Mouse (Mus musculus) ES-E14 (cell line): ENCODE data around the gene Scand1. TPM values are rescaled to one million over a fixed set of nuclear protein-coding genes. Genes with fewer than 3 reads are reported as not detected.

Source experiments
- DNase-seq: peaks from one replicate; pipeline ENCODE4 v3.0.0-alpha.2; 2013; ENCODE audit warnings: low read depth, low spot score
- H3K27ac ChIP-seq: 2 replicates; pipeline ENCODE4 v1.5.1; 2012; ENCODE audit warnings: low read depth, mild to moderate bottlenecking, low read length, moderate library complexity, mixed read lengths; ENCODE audit not compliant: poor library complexity, insufficient read depth, severe bottlenecking
- H3K36me3 ChIP-seq: 2 replicates; pipeline ENCODE4 v1.6.1; 2012; ENCODE audit warnings: mild to moderate bottlenecking, low read length, moderate library complexity, mixed read lengths; ENCODE audit not compliant: control insufficient read depth, poor library complexity, insufficient read depth, severe bottlenecking
- H3K4me1 ChIP-seq, 2 experiments: fragments of 150-350 bp in 1 of 2; sonication (generic) in 1 of 2; 2 replicates each; pipeline ENCODE4 v1.6.1; 2012; ENCODE audit warnings: low read length in 2 of 2, mild to moderate bottlenecking in 1 of 2, mixed read lengths in 1 of 2; ENCODE audit not compliant: control insufficient read depth in 2 of 2, insufficient read depth in 2 of 2, poor library complexity in 1 of 2
- H3K4me3 ChIP-seq, 2 experiments: fragments of 150-350 bp in 1 of 2; sonication (generic) in 1 of 2; 2 replicates each; pipeline ENCODE4 v1.5.1; 2012; ENCODE audit warnings: low read length in 2 of 2, low read depth in 1 of 2, mild to moderate bottlenecking in 1 of 2, mixed read lengths in 1 of 2; ENCODE audit not compliant: insufficient read depth in 1 of 2, poor library complexity in 1 of 2, severe bottlenecking in 1 of 2
- H3K9ac ChIP-seq: 2 replicates; pipeline ENCODE4 v1.6.1; 2012; ENCODE audit warnings: low read depth, mild to moderate bottlenecking, low read length, mixed read lengths; ENCODE audit not compliant: poor library complexity, insufficient read depth, severe bottlenecking
- H3K9me3 ChIP-seq: fragments of 150-350 bp; sonication (generic); 2 replicates; pipeline ENCODE4 v1.6.1; 2012; ENCODE audit warnings: low read depth, mild to moderate bottlenecking, low read length; ENCODE audit not compliant: control insufficient read depth, insufficient read depth
- CHD2 ChIP-seq: IDR thresholded peaks from 2 replicates; pipeline ENCODE4 v1.6.1; 2014; ENCODE audit warnings: mild to moderate bottlenecking, low read depth, low read length, inconsistent platforms
- HCFC1 ChIP-seq: IDR thresholded peaks from 2 replicates; pipeline ENCODE4 v1.6.1; 2012; ENCODE audit warnings: low read length, inconsistent platforms, borderline replicate concordance; ENCODE audit not compliant: insufficient read depth
- MAFK ChIP-seq: IDR thresholded peaks from 2 replicates; pipeline ENCODE4 v1.6.1; 2014; ENCODE audit warnings: mild to moderate bottlenecking, low read depth, low read length, inconsistent platforms; ENCODE audit not compliant: insufficient read depth
- ZC3H11A ChIP-seq: IDR thresholded peaks from 2 replicates; pipeline ENCODE4 v1.6.1; 2012; ENCODE audit warnings: low read depth, mild to moderate bottlenecking, inconsistent platforms, low read length, borderline replicate concordance
- ZNF384 ChIP-seq: IDR thresholded peaks from 2 replicates; pipeline ENCODE4 v1.6.1; 2012; ENCODE audit warnings: low read depth, low read length, inconsistent platforms
- in situ Hi-C, 2 experiments: fragments of 600-800 bp; cut with MboI; formaldehyde crosslinking; loops; one replicate each; pipeline ENCODE4 v1.15.1; 2025; ENCODE audit warnings: low sequenced_read_pairs in 2 of 2, inconsistent platforms in 1 of 2; ENCODE audit not compliant: unreplicated experiment in 2 of 2
- total RNA-seq: library from RNA; depleted of rRNA; stranded (reverse); fragments of 300-350 nt; gene quantifications from 2 replicates; pipeline ENCODE4 v1.2.3, GENCODE M21; 2012

Scand1 gene
- total RNA-seq, 1 experiment = 26.0 TPM

DNA sequence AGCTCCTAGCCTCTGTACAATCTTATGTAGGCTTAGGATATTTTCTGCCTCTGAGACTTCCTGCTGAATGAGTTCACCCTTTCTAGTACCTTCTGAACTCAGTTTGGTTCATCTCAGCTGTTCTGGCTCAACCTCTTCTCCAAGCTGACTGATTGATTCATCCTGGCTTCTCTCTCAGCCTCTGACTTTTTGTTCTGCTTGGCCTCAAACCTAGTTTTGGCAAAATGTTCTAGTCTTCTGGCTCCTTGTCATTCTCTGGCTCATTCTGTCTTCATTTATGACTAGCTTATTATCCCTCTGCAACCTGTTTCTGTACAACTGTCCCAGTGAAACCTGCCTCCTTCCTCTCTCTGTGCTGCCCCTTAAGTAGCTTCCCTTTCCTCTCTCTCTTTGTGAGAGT is 6.0 kb upstream of the Scand1 start:
- no peaks in the 10 kb centered on the region for H3K36me3 ChIP-seq
- H3K9me3 ChIP-seq = no peaks in the 10 kb centered on the region
- in situ Hi-C loops = no loop called here
- H3K27ac ChIP-seq = no peak overlapping the region
- TF ChIP-seq HCFC1 = no peak
- H3K9ac ChIP-seq = no peak overlapping the region
- DNase-seq = no peak
- no peak overlapping the region for H3K4me3 ChIP-seq
- H3K4me1 ChIP-seq = no peaks in the 10 kb centered on the region

GRCm38 (mm10) chr2:156314811-156315210 is 2.3 kb upstream of the Scand1 start:
- DNase-seq = peak; percentile 9
- no peak overlapping the region for H3K4me3 ChIP-seq
- no peak for TF ChIP-seq CHD2
- TF ChIP-seq HCFC1 = no peak
- no peak for TF ChIP-seq ZNF384
- TF ChIP-seq ZC3H11A = no peak
- H3K27ac ChIP-seq = no peak overlapping the region
- H3K4me1 ChIP-seq = 0 out of 4 replicates have a peak, but pooled peaks cover 0 to 2% of the 10 kb centered on the region in 2 experiments
- no peaks in the 10 kb centered on the region for H3K36me3 ChIP-seq
- H3K9ac ChIP-seq = no peak overlapping the region
- no peaks in the 10 kb centered on the region for H3K9me3 ChIP-seq
- in situ Hi-C loops = no loop called here

- in situ Hi-C loops = no loop called here
- TF ChIP-seq ZC3H11A (no peak), ZNF384 (no peak), CHD2 (no peak), MAFK (no peak), HCFC1 (no peak)
- H3K4me1 ChIP-seq = 0 out of 4 replicates have a peak, but pooled peaks cover 0 to 2% of the 10 kb centered on the region in 2 experiments
- no peak overlapping the region; the same call in 1 of the 2 replicates for H3K9ac ChIP-seq
- H3K9me3 ChIP-seq = no peaks in the 10 kb centered on the region
- peak overlapping the region; percentile 80 to 82 for H3K4me3 ChIP-seq
- no peak overlapping the region for H3K27ac ChIP-seq
- DNase-seq = no peak
- no peaks in the 10 kb centered on the region for H3K36me3 ChIP-seq
These were observed 649 bp upstream of the Scand1 start for GRCm38 (mm10) chr2:156313153-156313552.

GRCm38 (mm10) chr2:156311841-156312291 is 638 bp downstream of the Scand1 start:
- Histone ChIP-seq H3K4me1 (0 out of 4 replicates have a peak, but pooled peaks cover 0 to 2% of the 10 kb centered on the region in 2 experiments), H3K27ac (peak overlapping the region; percentile 65), H3K9ac (peak overlapping the region; percentile 83), H3K36me3 (peaks cover 8% of the 10 kb centered on the region; the same call in 1 of the 2 replicates), H3K4me3 (peak overlapping the region; percentile 80 to 82), H3K9me3 (no peaks in the 10 kb centered on the region)
- no peak for TF ChIP-seq ZC3H11A
- TF ChIP-seq HCFC1 = no peak
- TF ChIP-seq ZNF384 = 0 out of 2 replicates have a peak, but pooled peaks have one; percentile 32
- TF ChIP-seq MAFK = no peak
- no peak for TF ChIP-seq CHD2
- in situ Hi-C loops = no loop called here
- DNase-seq = no peak

DNA sequence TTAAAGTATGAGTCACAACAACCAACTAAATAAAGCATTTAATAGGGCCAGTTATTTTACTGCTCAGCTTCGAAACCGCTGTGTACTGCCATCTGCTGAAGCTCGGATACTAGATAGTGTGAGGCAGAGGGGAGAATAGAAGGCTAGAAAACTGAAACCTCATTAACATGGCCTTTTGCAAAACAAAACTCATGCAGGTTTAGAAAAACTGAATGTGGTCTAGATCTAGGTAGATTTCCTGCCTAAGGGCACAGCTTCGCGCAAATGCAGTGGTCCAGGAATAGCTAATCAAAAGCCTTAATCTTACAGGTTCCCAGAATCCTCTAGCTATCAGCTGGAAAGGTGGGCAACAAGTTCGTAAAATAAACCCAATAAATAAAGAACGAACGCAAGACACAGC is 1.1 kb downstream of the Scand1 start:
- TF ChIP-seq ZC3H11A (no peak), HCFC1 (no peak), CHD2 (no peak), MAFK (no peak), ZNF384 (no peak)
- no peak for DNase-seq
- peaks cover 9% of the 10 kb centered on the region; the same call in 1 of the 2 replicates for H3K36me3 ChIP-seq
- in situ Hi-C loops = no loop called here
- H3K4me1 ChIP-seq = 0 out of 4 replicates have a peak, but pooled peaks cover 0 to 2% of the 10 kb centered on the region in 2 experiments
- H3K9me3 ChIP-seq = no peaks in the 10 kb centered on the region
- H3K4me3 ChIP-seq = peak overlapping the region; percentile 80 to 82
- no peak overlapping the region for H3K27ac ChIP-seq
- peak overlapping the region; percentile 83; the same call in 1 of the 2 replicates for H3K9ac ChIP-seq
